Mouse (Mus musculus): ENCODE measurements at regions not wholly inside any gene's neighbourhood (a gene's known extent, or its start where the extent isn't known, plus 50 kb on each side); places are given as distances from the start of the nearest gene placed in this dataset.
"Not testable (repeated sequence)": the region's sequence is repeated elsewhere in the genome, so short reads cannot be mapped to it uniquely, and the experiment has no call there.

GRCm38 (mm10) chr5:100309807-100310165 lies 106.2 kb downstream of the Sec31a start:
- in situ Hi-C loops (cut with MseI, MboI): loop anchor here in 1 of 2 experiments (10.0 kb wide), 1 partner anchor 235 kb away; no protein-coding TSS in a partner anchor

GRCm38 (mm10) chr5:100309071-100309806 lies 106.8 kb downstream of the Sec31a start:
- in situ Hi-C loops (cut with MseI, MboI): no loop called here

- in situ Hi-C loops (cut with MseI, MboI): no loop called here
These were observed 111.6 kb downstream of the Sec31a start for GRCm38 (mm10) chr5:100304403-100304802.

- in situ Hi-C loops (cut with MseI, MboI): no loop called here
These were observed 113.8 kb downstream of the Sec31a start for GRCm38 (mm10) chr5:100302068-100302775.

GRCm38 (mm10) chr5:100299141-100299540 lies 116.9 kb downstream of the Sec31a start:
- in situ Hi-C loops (cut with MseI, MboI): no loop called here

GRCm38 (mm10) chr5:100294189-100294588 lies 121.8 kb downstream of the Sec31a start:
- in situ Hi-C loops (cut with MseI, MboI): no loop called here

- in situ Hi-C loops (cut with MseI, MboI): no loop called here
These were observed 120.6 kb upstream of the Tmem150c start for GRCm38 (mm10) chr5:100280215-100280614.

- in situ Hi-C loops (cut with MseI, MboI): no loop called here
These were observed 119.9 kb upstream of the Tmem150c start for GRCm38 (mm10) chr5:100279474-100279873.

- in situ Hi-C loops (cut with MseI, MboI): no loop called here
These were observed 115.1 kb upstream of the Tmem150c start for GRCm38 (mm10) chr5:100274674-100275073.

- in situ Hi-C loops (cut with MseI, MboI): not testable (repeated sequence)
These were observed 112.4 kb upstream of the Tmem150c start for GRCm38 (mm10) chr5:100271975-100272374.

GRCm38 (mm10) chr5:100270841-100271686 lies 111.5 kb upstream of the Tmem150c start:
- in situ Hi-C loops (cut with MseI, MboI): no loop called here

GRCm38 (mm10) chr5:100268111-100268878 lies 108.7 kb upstream of the Tmem150c start:
- in situ Hi-C loops (cut with MseI, MboI): no loop called here

- in situ Hi-C loops (cut with MseI, MboI): no loop called here
These were observed 107.3 kb upstream of the Tmem150c start for GRCm38 (mm10) chr5:100266671-100267510.

- in situ Hi-C loops (cut with MseI, MboI): no loop called here
These were observed 100.4 kb upstream of the Tmem150c start for GRCm38 (mm10) chr5:100259803-100260693.

- in situ Hi-C loops (cut with MseI, MboI): no loop called here
These were observed 99.5 kb upstream of the Tmem150c start for GRCm38 (mm10) chr5:100258952-100259710.

- in situ Hi-C loops (cut with MseI, MboI): no loop called here
These were observed 95.7 kb upstream of the Tmem150c start for GRCm38 (mm10) chr5:100255276-100255675.

- in situ Hi-C loops (cut with MseI, MboI): no loop called here
These were observed 92.4 kb upstream of the Tmem150c start for GRCm38 (mm10) chr5:100252036-100252435.

GRCm38 (mm10) chr5:100249757-100250156 lies 90.1 kb upstream of the Tmem150c start:
- in situ Hi-C loops (cut with MseI, MboI): loop anchor here in 1 of 2 experiments (10.0 kb wide), 1 partner anchor 175 kb away; no protein-coding TSS in a partner anchor

Data from mouse trophoblast stem cell (cell line).